ENCODE assay signal across 8 mouse cellular contexts in genomic region chr16:74411481-74412251, GRCm38 (mm10). TPM values are rescaled to one million over a fixed set of nuclear protein-coding genes. Genes with fewer than 3 reads are reported as not detected.
DNase-seq lines count a peak whose midpoint lies in the region; ATAC-seq lines count a peak whose summit lies in the region.

Gene Robo2 (minus strand): TSS chr16:74411825.

- H3K36me3 ChIP-seq in intestine, embryonic 16.5 days (ENCODE audit: control insufficient read depth, insufficient read depth, low read length) = no peaks in the 10 kb centered on the region

- H3K4me3 ChIP-seq in intestine, embryonic 16.5 days (ENCODE audit: low read length) = peak within 1 kb of the TSS; percentile 66

- peak; percentile 40 for ATAC-seq in granulocyte monocyte progenitor cell, adult 5-6 weeks (replicated peaks; ENCODE audit: poor library complexity, severe bottlenecking)
- peak; percentile 90 for ATAC-seq in intestine, embryonic 16.5 days
- peak; percentile 18; the same call in 1 of the 2 replicates for ATAC-seq in megakaryocyte, adult 5-6 weeks (ENCODE audit: poor library complexity, severe bottlenecking)

- WGBS in intestine, embryonic 16.5 days = under 1% methylated on average over 42 of the region's 43 CpGs

- peaks cover 4% of the 10 kb centered on the region; the same call in 1 of the 2 replicates for H3K4me1 ChIP-seq in intestine, embryonic 16.5 days (ENCODE audit: control insufficient read depth, insufficient read depth, low read length)

- H3K27me3 ChIP-seq in intestine, embryonic 16.5 days (replicated peaks; ENCODE audit: control insufficient read depth, insufficient read depth, low read length) = no peaks in the 10 kb centered on the region

- DNase-seq in adrenal gland, postnatal 4 days (ENCODE audit: low spot score in 2 of 2) = peak; percentile 4
- DNase-seq in embryo, embryonic 9.5 days (ENCODE audit: extremely low spot score) = peak; percentile 80
- DNase-seq in left cerebral cortex, postnatal 14 days (ENCODE audit: low spot score in 2 of 2) = peak; percentile 64 to 70
- DNase-seq in right cerebral cortex, postnatal 14 days = peak; percentile 62
- DNase-seq in T-cell, adult 2 months (ENCODE audit: low spot score) = no peak

- H3K27ac ChIP-seq in intestine, embryonic 16.5 days (ENCODE audit: low read length) = peak within 1 kb of the TSS; percentile 61

- H3K9me3 ChIP-seq in intestine, embryonic 16.5 days (ENCODE audit: control insufficient read depth, low read length) = no peaks in the 10 kb centered on the region

- intact Hi-C loops in left cerebral cortex, postnatal 14 days (cut with DNase I) = loop anchor here (2.0 to 10.0 kb wide), 3 partner anchors 273 to 1417 kb away; no protein-coding TSS in a partner anchor

- peak within 1 kb of the TSS; percentile 63 for H3K9ac ChIP-seq in intestine, embryonic 16.5 days (ENCODE audit: low read depth, low read length)

- peak within 1 kb of the TSS; percentile 85 for H3K4me2 ChIP-seq in intestine, embryonic 16.5 days (ENCODE audit: low read depth, low read length)

RNA-seq across cellular contexts. Expression of gene Robo2, which starts in this region (rescaled TPM):
- total RNA-seq in adrenal gland, postnatal 4 days (2021) = 10 to 100 TPM in 1 of 2 experiments, 1 to 10 TPM in 1; 9.3 to 18.9 TPM
- total RNA-seq in granulocyte monocyte progenitor cell, adult 5-6 weeks (2014; fragmentation: Nextera tagmentation) = not detected in 2 replicates
- total RNA-seq in granulocyte monocyte progenitor cell, adult 5-6 weeks (2017) = not detected in 2 replicates
- 16.0 and 17.7 TPM in 2 replicates for polyA plus RNA-seq in intestine, embryonic 16.5 days (2015; fragmentation: Nextera tagmentation; extraction: Ambion mirVana)
- 100 to 1,000 TPM; 197 to 207 TPM for total RNA-seq in left cerebral cortex, postnatal 14 days (2021)
- total RNA-seq in megakaryocyte, adult 5-6 weeks (2015) = 0.82 TPM in 1 of 2 replicates, not detected in the other
- not detected in 2 replicates for total RNA-seq in megakaryocyte, adult 5-6 weeks (2017)

Comparison
In these comparisons a context has a peak if more than half of its experiments do, and no peak if none do; other contexts are left out.
1. RNA of gene Robo2 (total RNA-seq): 197 to 207 TPM in left cerebral cortex, postnatal 14 days and 9.3 to 18.9 TPM in adrenal gland, postnatal 4 days; 0.82 TPM in megakaryocyte, adult 5-6 weeks and not detected in granulocyte monocyte progenitor cell, adult 5-6 weeks; every median in the first group is over 4 times any median in the second.
2. RNA of gene Robo2 (total RNA-seq): 197 to 207 TPM in left cerebral cortex, postnatal 14 days; 9.3 to 18.9 TPM in adrenal gland, postnatal 4 days; every median in the first group is over 4 times any median in the second.
3. Peak in ATAC-seq in granulocyte monocyte progenitor cell, adult 5-6 weeks; RNA of the gene not detected or under 1 TPM.
4. Peak in ATAC-seq in megakaryocyte, adult 5-6 weeks; RNA of the gene not detected or under 1 TPM.
5. ATAC-seq: peak in every context shown above with its lines; median percentile 90 in intestine, embryonic 16.5 days; 40 in granulocyte monocyte progenitor cell, adult 5-6 weeks; 18 in megakaryocyte, adult 5-6 weeks.